Mouse (Mus musculus) C2C12 (cell line): Measurements from ENCODE around the gene Caskin2. TPM values are rescaled to one million over a fixed set of nuclear protein-coding genes. Genes with fewer than 3 reads are reported as not detected.

Experiments
- H3K27me3 ChIP-seq: one replicate; pipeline ENCODE4 v1.6.1; 2011; ENCODE audit not compliant: control insufficient read depth, insufficient read depth, insufficient read length
- H3K36me3 ChIP-seq: one replicate; pipeline ENCODE4 v1.6.1; 2011; ENCODE audit not compliant: control insufficient read depth, insufficient read depth
- H3K4me3 ChIP-seq: one replicate; pipeline ENCODE4 v1.5.1; 2011; ENCODE audit warnings: mild to moderate bottlenecking, control low read depth; ENCODE audit not compliant: poor library complexity, insufficient read depth, severe bottlenecking
- H3K79me2 ChIP-seq: one replicate; pipeline ENCODE4 v1.6.1; 2011; ENCODE audit not compliant: control insufficient read depth, insufficient read depth
- H3K79me3 ChIP-seq: one replicate; pipeline ENCODE4 v1.6.1; 2011; ENCODE audit warnings: low read depth, control low read depth
- H3ac ChIP-seq: one replicate; pipeline ENCODE3; 2011; ENCODE audit warnings: low read depth; ENCODE audit not compliant: control insufficient read depth, insufficient read length
- CEBPB ChIP-seq: IDR thresholded peaks from one replicate; pipeline ENCODE4 v1.6.1; 2011; ENCODE audit warnings: low read depth, mild to moderate bottlenecking, control low read depth, moderate library complexity
- CTCF ChIP-seq: IDR thresholded peaks from one replicate; pipeline ENCODE4 v1.5.1; 2011; ENCODE audit not compliant: control insufficient read depth, insufficient read depth, insufficient read length
- FOSL1 ChIP-seq: IDR thresholded peaks from one replicate; pipeline ENCODE4 v1.8.0; 2011; ENCODE audit warnings: mild to moderate bottlenecking, low read length; ENCODE audit not compliant: poor library complexity, insufficient read depth, severe bottlenecking
- MAX ChIP-seq: IDR thresholded peaks from one replicate; pipeline ENCODE4 v1.6.1; 2011; ENCODE audit warnings: mild to moderate bottlenecking, control low read depth
- MYOD1 ChIP-seq: IDR thresholded peaks from one replicate; pipeline ENCODE4 v1.6.1; 2011; ENCODE audit warnings: low read depth; ENCODE audit not compliant: control insufficient read depth, insufficient read length
- MYOG ChIP-seq: IDR thresholded peaks from one replicate; pipeline ENCODE4 v1.6.1; 2011; ENCODE audit not compliant: control insufficient read depth, insufficient read length; ENCODE audit errors: extremely low read depth
- USF1 ChIP-seq: IDR thresholded peaks from one replicate; pipeline ENCODE4 v1.6.1; 2011; ENCODE audit warnings: low read depth, mild to moderate bottlenecking, control low read depth, moderate library complexity
- polyA plus RNA-seq: library from polyadenylated mRNA; unstranded; fragments of >200 nt; fragmentation: generic; extraction: Trizol; gene quantifications from one replicate; pipeline ENCODE4 v1.2.1, GENCODE M21; 2012; ENCODE audit warnings: missing spikeins

The Caskin2 gene
- polyA plus RNA-seq, 1 experiment, result 7.3 TPM

DNA sequence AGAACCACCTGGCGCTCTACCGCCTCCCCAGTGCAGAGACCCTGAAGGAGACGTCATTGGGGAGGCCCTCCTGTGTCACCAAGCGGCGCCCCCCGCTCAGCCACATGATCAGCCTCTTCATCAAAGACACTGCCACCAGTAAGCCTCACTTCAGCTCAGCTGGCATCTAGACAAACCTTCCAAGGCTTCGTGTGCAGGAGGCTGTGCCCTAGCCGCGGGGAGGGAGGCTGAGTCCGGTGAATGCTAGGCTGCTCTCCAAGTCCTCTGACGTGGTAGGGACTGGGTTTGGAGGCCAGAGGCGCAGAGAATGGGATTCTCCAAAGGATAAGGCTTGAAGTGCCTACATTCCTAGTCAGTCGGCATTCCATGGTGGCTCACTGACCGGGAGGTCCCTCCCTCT lies 21.1 kb downstream of the Caskin2 start:
- Histone ChIP-seq H3ac (no peak overlapping the region), H3K79me3 (no peaks in the 10 kb centered on the region), H3K36me3 (peaks cover 10% of the 10 kb centered on the region), H3K79me2 (no peaks in the 10 kb centered on the region), H3K4me3 (no peak overlapping the region), H3K27me3 (no peaks in the 10 kb centered on the region)
- TF ChIP-seq CEBPB (no peak), FOSL1 (no peak), MAX (no peak), USF1 (no peak), CTCF (no peak), MYOD1 (no peak), MYOG (no peak)

DNA sequence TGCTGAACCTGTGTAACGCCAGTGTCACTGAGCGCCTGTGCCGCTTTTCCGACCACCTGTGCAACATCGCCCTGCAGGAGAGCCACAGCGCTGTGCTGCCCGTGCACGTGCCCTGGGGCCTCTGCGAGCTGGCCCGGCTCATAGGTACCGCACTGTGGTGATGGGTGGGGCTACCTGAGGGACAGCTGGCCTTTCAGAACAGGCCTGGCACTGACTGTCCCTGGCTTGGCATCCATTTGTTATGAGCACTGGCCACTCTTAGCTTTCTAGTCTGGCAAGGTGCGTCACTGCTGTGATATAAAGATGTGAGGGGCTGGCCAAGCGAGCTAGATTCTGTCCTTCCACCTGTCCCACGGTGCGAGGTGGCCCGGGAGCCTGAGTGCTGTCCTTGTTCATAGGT lies 21.5 kb downstream of the Caskin2 start:
- Histone ChIP-seq H3ac (no peak overlapping the region), H3K79me3 (no peaks in the 10 kb centered on the region), H3K79me2 (no peaks in the 10 kb centered on the region), H3K4me3 (no peak overlapping the region), H3K36me3 (peaks cover 10% of the 10 kb centered on the region), H3K27me3 (no peaks in the 10 kb centered on the region)
- TF ChIP-seq CEBPB (no peak), FOSL1 (no peak), USF1 (no peak), MYOD1 (no peak), CTCF (no peak)

DNA sequence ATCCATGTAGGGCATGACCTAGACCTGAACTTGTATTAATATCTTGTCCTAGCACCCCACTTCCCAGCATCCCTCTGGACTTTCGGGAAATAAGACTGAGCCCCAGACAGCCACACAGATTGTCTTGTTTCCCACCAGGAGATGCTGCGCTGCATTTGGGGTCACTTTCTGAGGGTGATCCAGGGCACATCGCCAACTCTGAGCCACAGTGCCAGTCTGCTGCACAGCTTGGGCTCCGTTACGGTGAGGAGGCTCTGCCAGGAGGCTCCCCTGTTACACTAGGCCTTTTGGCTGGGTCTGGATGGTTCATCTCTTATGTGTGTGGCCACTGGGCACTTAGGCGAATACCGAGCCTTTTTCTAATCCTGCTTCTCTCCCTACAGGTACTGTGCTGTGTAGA lies 23.7 kb downstream of the Caskin2 start:
- Histone ChIP-seq H3K36me3 (peaks cover 10% of the 10 kb centered on the region), H3K27me3 (no peaks in the 10 kb centered on the region)
- no peak for TF ChIP-seq MAX
- TF ChIP-seq MYOD1, result no peak
- TF ChIP-seq CTCF, result no peak
- no peak for TF ChIP-seq FOSL1
- TF ChIP-seq MYOG, result no peak
- no peak for TF ChIP-seq USF1
- TF ChIP-seq CEBPB, result no peak

DNA sequence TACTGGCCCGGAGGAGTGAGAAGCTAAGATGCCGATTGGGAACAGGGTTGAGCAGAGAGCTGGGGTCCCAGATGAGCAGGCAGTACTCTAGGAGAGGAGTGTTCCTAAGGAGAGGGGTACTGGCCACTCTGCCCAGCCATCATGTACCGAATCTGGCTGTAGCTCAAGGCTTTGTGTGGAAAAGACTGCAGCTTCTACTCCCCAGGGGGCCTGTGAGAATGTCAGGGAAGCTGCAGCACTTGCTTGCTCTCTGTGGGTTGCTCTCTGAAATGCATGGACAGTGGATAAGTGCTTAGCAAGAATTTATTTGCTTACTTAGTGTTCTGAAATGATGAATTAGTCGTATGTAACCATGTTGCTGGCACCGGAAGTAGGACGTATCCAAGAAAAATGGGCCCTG lies 27.0 kb downstream of the Caskin2 start:
- Histone ChIP-seq H3K79me3 (no peaks in the 10 kb centered on the region), H3K4me3 (no peak overlapping the region), H3K27me3 (no peaks in the 10 kb centered on the region), H3K36me3 (peaks cover under 1% of the 10 kb centered on the region), H3K79me2 (no peaks in the 10 kb centered on the region), H3ac (no peak overlapping the region)
- no peak for TF ChIP-seq CTCF
- TF ChIP-seq MYOG, result no peak
- TF ChIP-seq FOSL1, result no peak
- no peak for TF ChIP-seq USF1
- TF ChIP-seq MYOD1, result no peak
- TF ChIP-seq MAX, result no peak

More for the DNA sequence above, 23.7 kb downstream of the Caskin2 start:
- Histone ChIP-seq H3K79me3 (no peaks in the 10 kb centered on the region), H3K4me3 (no peak overlapping the region), H3ac (no peak overlapping the region), H3K79me2 (no peaks in the 10 kb centered on the region)

DNA sequence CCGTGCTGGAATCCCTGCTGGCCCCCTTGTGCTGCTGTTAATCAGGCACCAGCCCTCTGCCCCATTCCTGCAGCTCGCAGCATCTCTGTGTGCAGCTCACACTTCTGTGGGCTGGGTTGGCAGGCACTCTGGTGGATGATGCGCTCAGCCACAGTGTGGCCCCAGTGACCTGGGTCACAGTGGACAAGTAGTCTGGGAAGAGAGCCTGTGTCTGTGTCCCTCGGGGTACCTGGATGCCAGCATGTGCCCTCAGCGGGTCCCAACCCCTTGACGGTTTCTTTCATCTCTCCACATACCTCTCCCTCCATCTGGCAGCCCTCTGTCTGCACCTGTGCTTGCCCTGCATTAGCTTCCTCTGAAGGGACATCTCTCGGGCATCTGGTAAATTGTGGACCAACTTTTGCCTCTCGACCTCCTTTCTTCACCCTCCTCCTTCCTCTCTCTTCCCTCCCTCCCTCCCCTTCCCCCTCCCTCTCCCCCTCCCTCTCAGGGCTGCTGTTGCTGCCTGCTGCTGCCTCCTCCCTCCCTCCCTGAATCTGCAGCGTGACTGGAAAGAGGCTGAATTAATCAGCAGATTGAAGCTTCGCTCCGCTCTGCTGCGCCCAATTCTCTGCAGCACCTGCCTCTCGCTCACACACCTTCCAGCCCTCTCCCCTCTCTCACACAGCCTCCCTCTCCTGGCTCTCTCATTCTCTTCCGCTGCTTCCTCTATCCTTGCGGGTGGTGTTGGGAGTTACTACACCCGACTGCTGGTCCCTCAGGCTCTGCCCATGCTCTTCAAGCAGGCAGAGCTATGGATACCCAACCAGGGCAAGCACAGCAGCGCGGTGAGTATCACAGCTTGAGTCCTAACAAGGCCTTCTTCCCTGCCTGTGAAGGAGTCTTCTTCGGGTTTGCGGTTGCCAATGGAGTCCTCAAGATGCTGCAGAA lies 33.0 kb downstream of the Caskin2 start:
- TF ChIP-seq USF1, result no peak
- no peak for TF ChIP-seq FOSL1
- no peak for TF ChIP-seq MYOG
- TF ChIP-seq MAX, result no peak
- TF ChIP-seq MYOD1, result no peak
- TF ChIP-seq CEBPB, result no peak
- no peak for TF ChIP-seq CTCF
- no peak overlapping the region for H3K4me3 ChIP-seq
- H3ac ChIP-seq, result no peak overlapping the region
- no peaks in the 10 kb centered on the region for H3K27me3 ChIP-seq
- no peaks in the 10 kb centered on the region for H3K36me3 ChIP-seq
- H3K79me3 ChIP-seq, result no peaks in the 10 kb centered on the region
- H3K79me2 ChIP-seq, result no peaks in the 10 kb centered on the region
